Mouse (Mus musculus) adrenal gland, adult 18-20 months (tissue): Measurements from ENCODE around the gene Olfr450. TPM values are rescaled to one million over a fixed set of nuclear protein-coding genes. Genes with fewer than 3 reads are reported as not detected.

Source experiments
- DNase-seq, 2 experiments: peaks; one replicate each; pipeline ENCODE4 v3.0.0; 2021 to 2022; ENCODE audit warnings: low spot score in 2 of 2
- long read RNA-seq, 2 experiments: library from polyadenylated mRNA; stranded (forward); transcript quantifications; one replicate each; pipeline ENCODE4 v2.0.0; 2021
- total RNA-seq, 2 experiments: library from RNA; stranded (reverse); gene quantifications; 1 replicate in 1 of 2; 2 replicates in 1 of 2; pipeline ENCODE4 v1.2.3; 2021

The Olfr450 gene
- not detected for total RNA-seq
- long read RNA-seq, experiment 1 = 0 reads
- long read RNA-seq, experiment 2 = 0 reads

DNA sequence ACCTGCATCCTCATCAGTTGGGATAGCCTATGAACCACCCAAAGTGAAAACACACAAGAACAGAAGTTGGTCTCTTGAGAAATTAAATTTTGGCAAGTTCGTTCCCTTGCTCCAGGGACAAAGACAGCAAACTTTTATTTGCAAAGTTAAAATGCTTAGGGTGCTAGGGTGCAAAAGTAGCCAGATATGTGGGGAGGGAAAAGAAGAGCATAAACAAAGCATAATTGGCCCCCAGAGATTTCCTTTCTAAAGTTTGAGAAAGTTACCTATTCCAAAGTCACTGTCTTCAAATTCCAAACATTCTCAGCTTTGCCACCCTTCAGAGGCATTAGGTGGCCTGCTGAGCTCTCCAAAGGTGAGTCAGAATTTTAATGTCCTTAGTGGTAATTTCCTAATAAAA lies at the start of gene Olfr450:
Gene Olfr450, plus strand, starts transcription at position 301 of the 400 bp plus-strand sequence.
- DNase-seq = no peak

DNA sequence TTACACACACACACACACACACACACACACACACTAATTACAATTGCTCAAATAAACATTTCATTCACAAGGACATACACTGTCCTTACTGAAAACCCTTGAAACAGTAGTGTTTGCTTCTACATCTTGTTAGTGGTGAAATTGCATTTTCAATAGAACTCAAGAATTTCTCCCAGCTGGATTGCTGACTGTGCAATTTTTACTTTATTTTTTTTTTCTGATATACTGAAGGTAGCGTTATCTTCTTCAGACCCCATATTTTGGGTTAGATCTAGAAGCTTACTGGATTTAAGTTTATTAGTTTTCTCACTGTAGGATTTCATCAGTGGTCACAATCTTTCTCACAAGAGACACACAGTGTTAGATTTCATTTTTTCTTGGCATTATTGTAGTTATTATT lies 34.7 kb upstream of the Olfr450 start:
- DNase-seq = no peak

DNA sequence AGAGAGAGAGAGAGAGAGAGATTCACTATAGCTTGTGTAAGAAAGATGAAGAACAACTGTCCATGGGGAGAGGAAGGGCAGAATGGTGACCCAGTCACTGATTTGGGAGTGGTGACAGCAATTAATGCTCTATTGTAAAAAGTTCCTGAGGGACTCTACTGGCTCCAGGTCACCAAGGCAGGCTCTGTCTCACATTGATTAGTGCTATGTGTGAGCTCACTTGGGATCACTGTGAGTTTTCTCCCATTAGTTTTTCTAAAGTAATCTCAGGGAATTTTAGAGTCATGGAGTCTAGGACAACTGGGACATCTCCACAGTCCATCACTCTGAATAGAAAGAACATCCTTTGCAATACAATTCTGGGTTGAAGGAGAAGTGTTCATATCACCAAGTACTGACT lies 26.9 kb upstream of the Olfr450 start, which contains the start of gene Olfr452:
Gene Olfr452, plus strand, starts transcription at position 301 of the 400 bp plus-strand sequence.
- DNase-seq = no peak

DNA sequence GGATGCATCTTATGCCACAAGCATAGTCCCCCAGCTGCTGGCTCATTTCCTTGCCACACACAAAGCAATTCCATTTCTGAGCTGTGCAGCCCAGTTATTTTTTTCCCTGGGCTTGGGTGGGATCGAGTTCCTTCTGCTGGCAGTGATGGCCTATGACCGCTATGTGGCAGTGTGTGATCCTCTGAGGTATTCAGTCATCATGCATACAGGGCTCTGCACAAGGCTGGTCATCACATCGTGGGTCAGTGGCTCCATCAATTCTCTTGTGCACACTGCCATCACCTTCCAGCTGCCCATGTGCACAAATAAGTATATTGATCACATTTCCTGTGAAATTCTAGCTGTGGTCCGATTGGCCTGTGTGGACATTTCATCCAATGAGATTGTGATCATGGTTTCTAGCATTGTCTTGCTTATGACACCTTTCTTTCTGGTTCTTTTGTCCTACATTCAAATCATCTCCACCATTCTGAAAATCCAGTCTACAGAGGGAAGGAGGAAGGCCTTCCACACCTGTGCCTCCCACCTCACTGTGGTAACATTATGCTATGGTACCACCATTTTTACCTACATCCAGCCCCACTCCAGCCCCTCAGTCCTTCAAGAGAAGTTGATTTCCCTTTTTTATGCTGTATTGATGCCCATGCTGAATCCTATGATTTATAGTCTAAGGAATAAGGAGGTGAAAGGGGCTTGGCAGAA lies 21.3 kb upstream of the Olfr450 start:
- DNase-seq = no peak

DNA sequence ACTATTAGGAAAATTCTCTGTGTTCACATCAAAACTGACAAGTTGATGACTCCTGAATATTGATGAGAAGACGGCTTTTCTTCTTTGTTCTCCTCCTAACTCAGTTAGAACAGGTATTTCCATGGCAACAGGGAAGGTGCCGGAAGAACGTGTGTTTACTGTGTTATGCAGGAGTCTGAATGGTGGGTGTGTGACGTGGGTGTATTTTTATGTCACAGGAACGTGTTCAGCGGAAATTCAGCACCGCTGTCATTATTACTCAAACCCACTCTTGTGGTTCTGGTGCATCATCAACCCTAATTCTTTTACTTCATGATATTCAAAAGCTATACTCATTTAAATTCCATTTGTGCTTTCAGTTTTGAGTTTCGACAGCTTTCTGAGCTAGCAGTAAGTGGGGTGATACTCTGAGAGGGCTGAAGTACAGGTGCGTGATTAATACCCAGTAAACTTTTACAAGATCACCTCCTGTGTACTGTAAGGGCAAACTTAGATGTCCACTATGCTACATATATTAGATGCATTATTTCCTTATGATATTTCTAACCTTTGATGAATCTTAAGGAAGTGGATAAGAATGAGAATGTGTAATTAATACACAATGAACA lies 20.7 kb upstream of the Olfr450 start:
- DNase-seq = no peak

DNA sequence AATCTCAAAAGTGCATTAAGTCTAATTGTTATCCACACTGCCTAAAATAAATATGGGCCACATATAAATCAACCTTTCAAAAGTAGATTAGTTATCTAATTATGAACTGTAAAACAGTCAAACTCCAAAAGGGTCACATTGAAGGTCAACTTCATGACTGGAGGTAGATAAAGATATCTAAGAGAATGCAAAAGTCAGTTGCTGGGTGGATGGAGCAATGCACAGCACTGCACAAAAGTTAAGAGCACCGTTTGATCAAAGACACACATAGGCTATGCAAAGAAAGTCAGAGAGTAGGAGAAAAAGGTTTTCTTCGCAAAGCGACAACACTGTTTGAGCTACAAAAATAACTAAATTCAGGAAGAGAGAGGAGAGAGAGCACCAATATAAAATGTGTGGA lies 16.8 kb upstream of the Olfr450 start:
- no peak for DNase-seq

DNA sequence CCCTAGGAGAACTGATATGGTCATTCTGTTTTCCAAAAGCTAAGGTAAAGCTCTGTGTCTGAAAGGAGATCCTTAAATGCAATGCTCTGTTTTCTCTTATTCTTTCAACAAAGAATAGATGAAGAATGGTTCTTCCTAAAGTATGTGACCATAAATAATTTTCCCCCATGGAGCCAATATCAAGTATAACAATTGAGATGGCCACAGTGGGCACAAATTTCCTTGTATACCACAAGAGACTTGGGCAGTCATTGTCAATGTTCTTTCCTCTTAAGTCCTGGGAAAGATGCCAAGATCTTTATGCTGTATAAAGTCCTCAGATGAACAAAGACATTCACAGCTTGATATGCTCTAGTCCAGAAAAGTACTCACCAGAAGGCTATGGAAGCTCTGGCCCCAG lies 22.3 kb downstream of the Olfr450 start, which contains the start of gene Olfr449:
Gene Olfr449, plus strand, starts transcription at position 301 of the 400 bp plus-strand sequence.
- DNase-seq = no peak

DNA sequence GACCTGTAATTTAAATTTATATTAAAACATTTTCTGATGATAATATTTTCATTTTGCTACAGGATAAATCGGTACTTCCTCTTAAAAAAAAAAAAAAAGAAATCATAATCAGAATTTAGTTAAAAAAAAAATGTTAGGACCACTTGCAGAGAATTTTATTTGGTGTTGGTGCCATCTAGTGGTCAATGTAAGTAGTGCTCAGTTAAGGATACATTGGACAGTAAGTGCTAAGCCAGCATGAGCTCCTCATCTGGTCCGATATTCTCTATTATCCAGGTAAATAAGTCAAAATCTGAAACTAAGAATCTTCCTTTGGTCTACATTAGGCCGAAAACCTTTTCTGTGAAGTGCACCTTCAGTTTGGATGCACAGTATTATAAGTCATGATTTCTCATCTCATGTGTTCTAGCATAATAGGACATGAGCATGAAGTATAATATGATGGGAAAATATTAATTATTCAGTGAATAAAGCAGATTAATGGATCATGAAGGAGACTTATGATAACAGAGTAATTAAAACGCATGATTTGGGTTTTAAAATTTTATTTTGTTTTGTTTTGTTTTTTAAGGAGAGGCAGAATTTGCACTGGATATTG lies 48.6 kb downstream of the Olfr450 start:
- DNase-seq = peak in 1 of 2 experiments; percentile 29

Other genes starting within 250 kb of the Olfr450 start
- not detected for gene Tcaf3, start 214.2 kb upstream of the Olfr450 start, total RNA-seq
- 10 to 100 TPM; 13.1 to 18.9 TPM for gene Tcaf2, start 166.7 kb upstream of the Olfr450 start, total RNA-seq
- gene Tcaf1, start 101.9 kb upstream of the Olfr450 start, total RNA-seq = 100 to 1,000 TPM in 1 of 2 experiments, 10 to 100 TPM in 1; 75.1 to 107 TPM
- gene Olfr453, start 72.6 kb upstream of the Olfr450 start, total RNA-seq = not detected
- gene Olfr38, start 55.5 kb upstream of the Olfr450 start, total RNA-seq = not detected
- gene Olfr452, start 26.8 kb upstream of the Olfr450 start, total RNA-seq = not detected
- not detected for gene Olfr449, start 22.4 kb downstream of the Olfr450 start, total RNA-seq
- gene Olfr448, start 78.5 kb downstream of the Olfr450 start, total RNA-seq = not detected
- not detected for gene Olfr447, start 96.9 kb downstream of the Olfr450 start, total RNA-seq
- gene Olfr446, start 109.4 kb downstream of the Olfr450 start, total RNA-seq = not detected
- not detected for gene Olfr444, start 137.1 kb downstream of the Olfr450 start, total RNA-seq